Mouse (Mus musculus) stomach, postnatal 0 days (tissue): ENCODE measurements around the gene Gpr137c.

Source experiments
- CTCF ChIP-seq: IDR thresholded peaks from 2 replicates; pipeline ENCODE4 v1.5.1; 2016; ENCODE audit warnings: antibody characterized with exemption, low read depth, mild to moderate bottlenecking, moderate library complexity
- EP300 ChIP-seq: optimal IDR thresholded peaks from 2 replicates; pipeline ENCODE3; 2016; ENCODE audit warnings: antibody characterized with exemption

DNA sequence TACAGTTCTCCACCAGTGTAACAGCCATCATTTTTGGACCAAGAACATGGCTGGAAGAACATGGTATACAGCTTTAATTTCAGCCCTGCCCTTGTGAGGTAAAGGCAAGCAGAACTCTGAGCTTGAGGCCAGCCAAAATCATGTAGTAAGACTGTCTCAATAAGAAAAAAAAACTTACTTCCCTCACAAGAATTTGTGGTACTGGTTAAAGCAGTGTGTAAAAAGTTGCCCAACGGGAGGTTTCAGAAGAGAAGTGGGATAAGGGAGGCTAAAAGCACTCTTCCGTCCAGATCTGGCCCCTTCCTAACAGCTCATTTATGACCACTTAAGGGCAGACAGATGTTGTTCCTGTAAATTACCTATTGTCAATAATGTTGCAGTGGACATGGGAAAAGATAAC lies 39.9 kb upstream of the Gpr137c start:
- TF ChIP-seq CTCF (no peak), EP300 (no peak)
